Mouse (Mus musculus) myocyte (in vitro differentiated cells): ENCODE measurements around the gene Dusp2. TPM values are rescaled to one million over a fixed set of nuclear protein-coding genes. Genes with fewer than 3 reads are reported as not detected.

Experiments used
- H3K27me3 ChIP-seq: one replicate; pipeline ENCODE4 v1.6.1; 2011; ENCODE audit not compliant: control insufficient read depth, insufficient read depth, insufficient read length
- H3K36me3 ChIP-seq: one replicate; pipeline ENCODE4 v1.6.1; 2011; ENCODE audit not compliant: control insufficient read depth, insufficient read depth
- H3K4me2 ChIP-seq: one replicate; pipeline ENCODE4 v1.6.1; 2011; ENCODE audit warnings: low read depth, control low read depth
- H3K4me3 ChIP-seq: one replicate; pipeline ENCODE4 v1.5.1; 2011; ENCODE audit warnings: mild to moderate bottlenecking, control low read depth, moderate library complexity
- H3K79me2 ChIP-seq: one replicate; pipeline ENCODE4 v1.6.1; 2011; ENCODE audit not compliant: control insufficient read depth, insufficient read depth
- H3ac ChIP-seq: one replicate; pipeline ENCODE4 v1.6.1; 2011; ENCODE audit not compliant: control insufficient read depth, insufficient read length
- CEBPB ChIP-seq: IDR thresholded peaks from 2 replicates; pipeline ENCODE4 v1.6.1; 2011; ENCODE audit warnings: mild to moderate bottlenecking, moderate library complexity; ENCODE audit not compliant: poor library complexity, insufficient read depth, severe bottlenecking
- E2F4 ChIP-seq: IDR thresholded peaks from one replicate; pipeline ENCODE4 v1.6.1; 2011; ENCODE audit warnings: mild to moderate bottlenecking, control low read depth, moderate library complexity; ENCODE audit not compliant: insufficient read depth
- MAX ChIP-seq: IDR thresholded peaks from one replicate; pipeline ENCODE4 v1.6.1; 2011; ENCODE audit warnings: low read depth, mild to moderate bottlenecking, control low read depth
- MYOD1 ChIP-seq, 3 experiments: IDR thresholded peaks; one replicate each; pipeline ENCODE4 v1.6.1; 2011; ENCODE audit warnings: control low read depth in 2 of 3, low read depth in 2 of 3, mild to moderate bottlenecking in 2 of 3, moderate library complexity in 1 of 3; ENCODE audit not compliant: insufficient read length in 2 of 3, control insufficient read depth in 1 of 3
- MYOG ChIP-seq, 3 experiments: IDR thresholded peaks; one replicate each; pipeline ENCODE4 v1.6.1; 2011; ENCODE audit warnings: control low read depth in 2 of 3, low read depth in 2 of 3, mild to moderate bottlenecking in 2 of 3; ENCODE audit not compliant: insufficient read length in 2 of 3, control insufficient read depth in 1 of 3, insufficient read depth in 1 of 3
- POLR2A ChIP-seq: IDR thresholded peaks from one replicate; pipeline ENCODE4 v1.6.1; 2011; ENCODE audit warnings: low read depth, mild to moderate bottlenecking, control low read depth, moderate library complexity; ENCODE audit not compliant: insufficient read length
- POLR2AphosphoS2 ChIP-seq: IDR thresholded peaks from one replicate; pipeline ENCODE4 v1.6.1; 2011; ENCODE audit warnings: low read depth, control low read depth; ENCODE audit not compliant: insufficient read length
- REST ChIP-seq: IDR thresholded peaks from one replicate; pipeline ENCODE4 v1.6.1; 2011; ENCODE audit warnings: mild to moderate bottlenecking, control low read depth, moderate library complexity; ENCODE audit not compliant: insufficient read depth, insufficient read length
- SRF ChIP-seq: IDR thresholded peaks from one replicate; pipeline ENCODE4 v1.6.1; 2011; ENCODE audit warnings: low read depth; ENCODE audit not compliant: control insufficient read depth, insufficient read length
- TCF12 ChIP-seq: IDR thresholded peaks from one replicate; pipeline ENCODE4 v1.6.1; 2011; ENCODE audit warnings: mild to moderate bottlenecking, control low read depth; ENCODE audit not compliant: poor library complexity, insufficient read depth, severe bottlenecking
- TCF3 ChIP-seq: IDR thresholded peaks from one replicate; pipeline ENCODE4 v1.6.1; 2011; ENCODE audit warnings: low read depth, control low read depth; ENCODE audit not compliant: insufficient read length
- USF1 ChIP-seq: IDR thresholded peaks from one replicate; pipeline ENCODE4 v1.6.1; 2011; ENCODE audit warnings: low read depth, mild to moderate bottlenecking, control low read depth, moderate library complexity
- polyA plus RNA-seq: library from polyadenylated mRNA; unstranded; fragments of >200 nt; fragmentation: generic; extraction: Trizol; gene quantifications from one replicate; pipeline ENCODE4 v1.2.1, GENCODE M21; 2012; ENCODE audit warnings: missing spikeins

Gene Dusp2
- polyA plus RNA-seq, 1 experiment: 4.5 TPM

GRCm38 (mm10) chr2:127307179-127307578 is 28.8 kb upstream of the Dusp2 start:
- Histone ChIP-seq H3K4me3 (no peak overlapping the region), H3K4me2 (no peak overlapping the region), H3ac (no peak overlapping the region), H3K27me3 (no peaks in the 10 kb centered on the region), H3K36me3 (no peaks in the 10 kb centered on the region), H3K79me2 (no peaks in the 10 kb centered on the region)
- TF ChIP-seq POLR2A (no peak), TCF12 (no peak), CEBPB (no peak), MAX (no peak), E2F4 (no peak), POLR2AphosphoS2 (no peak), MYOG (IDR thresholded peaks at IDR 0.05; ENCODE audit: control insufficient read depth in 1 of 3, insufficient read depth in 1 of 3, insufficient read length in 2 of 3, low read depth in 2 of 3) (no peak), USF1 (no peak), REST (no peak), SRF (no peak), TCF3 (no peak), MYOD1 (IDR thresholded peaks at IDR 0.05; ENCODE audit: control insufficient read depth in 1 of 3, insufficient read length in 2 of 3, low read depth in 2 of 3) (no peak)

DNA sequence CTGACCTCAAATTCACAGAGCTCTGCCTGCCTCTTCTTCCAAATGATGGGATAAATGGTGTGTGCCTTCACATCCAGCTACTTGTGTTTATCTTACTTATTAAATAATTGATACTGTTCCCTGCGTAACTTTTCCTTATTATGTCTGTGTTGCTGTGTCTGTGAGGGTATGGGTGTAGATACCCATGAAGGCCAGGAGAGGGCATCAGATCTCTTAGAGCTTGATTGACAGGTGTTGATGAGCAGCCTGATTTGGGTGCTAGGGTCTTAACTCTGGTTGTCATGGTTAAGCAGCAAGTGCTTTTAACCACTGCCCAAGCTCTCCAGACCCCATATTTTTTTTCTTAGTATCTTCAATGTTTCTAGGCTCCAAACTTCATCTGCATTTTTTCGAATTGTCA is 27.3 kb upstream of the Dusp2 start:
- TF ChIP-seq TCF3 (no peak), MYOD1 (IDR thresholded peaks at IDR 0.05; ENCODE audit: control insufficient read depth in 1 of 3, insufficient read length in 2 of 3, low read depth in 2 of 3) (no peak), CEBPB (no peak), MYOG (IDR thresholded peaks at IDR 0.05; ENCODE audit: control insufficient read depth in 1 of 3, insufficient read depth in 1 of 3, insufficient read length in 2 of 3, low read depth in 2 of 3) (no peak), E2F4 (no peak), USF1 (no peak), SRF (no peak), POLR2A (no peak), POLR2AphosphoS2 (no peak), TCF12 (no peak), MAX (no peak), REST (no peak)
- Histone ChIP-seq H3ac (no peak overlapping the region), H3K27me3 (no peaks in the 10 kb centered on the region), H3K4me3 (no peak overlapping the region), H3K36me3 (no peaks in the 10 kb centered on the region), H3K79me2 (no peaks in the 10 kb centered on the region), H3K4me2 (no peak overlapping the region)

- Histone ChIP-seq H3K4me2 (no peak overlapping the region), H3ac (no peak overlapping the region), H3K79me2 (no peaks in the 10 kb centered on the region), H3K4me3 (no peak overlapping the region), H3K36me3 (no peaks in the 10 kb centered on the region), H3K27me3 (no peaks in the 10 kb centered on the region)
- TF ChIP-seq POLR2A: no peak
- TF ChIP-seq E2F4: no peak
- no peak for TF ChIP-seq POLR2AphosphoS2
- TF ChIP-seq REST: no peak
- no peak for TF ChIP-seq TCF12
- no peak for TF ChIP-seq USF1
- no peak for TF ChIP-seq MYOG (IDR thresholded peaks at IDR 0.05; ENCODE audit: control insufficient read depth in 1 of 3, insufficient read depth in 1 of 3, insufficient read length in 2 of 3, low read depth in 2 of 3)
Measured at GRCm38 (mm10) chr2:127310246-127310645, 25.7 kb upstream of the Dusp2 start.

DNA sequence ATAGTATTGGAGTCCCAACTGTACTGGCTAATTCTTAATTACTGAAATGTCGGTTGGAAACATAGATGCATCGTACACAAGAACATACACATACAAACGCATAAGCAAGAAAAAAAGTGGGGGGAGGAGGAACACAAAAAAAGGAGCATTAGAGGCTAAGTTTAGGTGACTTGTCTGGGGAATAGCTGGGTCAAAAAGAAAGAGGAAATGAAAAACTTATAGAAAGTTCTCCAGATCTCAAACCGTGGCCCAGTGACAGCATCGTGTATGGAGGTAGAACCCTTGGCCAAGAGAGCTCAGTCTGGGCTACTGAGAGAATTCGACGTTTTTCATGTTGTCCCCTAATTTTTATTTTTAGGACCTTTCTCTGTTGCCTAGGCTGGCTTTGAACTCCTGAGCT is 25.3 kb upstream of the Dusp2 start:
- no peak overlapping the region for H3ac ChIP-seq
- H3K27me3 ChIP-seq: no peaks in the 10 kb centered on the region
- H3K36me3 ChIP-seq: no peaks in the 10 kb centered on the region
- no peaks in the 10 kb centered on the region for H3K79me2 ChIP-seq
- TF ChIP-seq MYOD1 (IDR thresholded peaks at IDR 0.05; ENCODE audit: control insufficient read depth in 1 of 3, insufficient read length in 2 of 3, low read depth in 2 of 3): no peak
- no peak for TF ChIP-seq REST
- no peak for TF ChIP-seq TCF12
- TF ChIP-seq TCF3: no peak
- TF ChIP-seq POLR2A: no peak
- TF ChIP-seq USF1: no peak
- TF ChIP-seq POLR2AphosphoS2: no peak
- no peak for TF ChIP-seq SRF
- TF ChIP-seq CEBPB: no peak
- no peak for TF ChIP-seq E2F4
- TF ChIP-seq MAX: no peak
- TF ChIP-seq MYOG (IDR thresholded peaks at IDR 0.05; ENCODE audit: control insufficient read depth in 1 of 3, insufficient read depth in 1 of 3, insufficient read length in 2 of 3, low read depth in 2 of 3): no peak
- H3K4me3 ChIP-seq: no peak overlapping the region
- H3K4me2 ChIP-seq: no peak overlapping the region
